Mouse (Mus musculus): ENCODE data around the gene Vmn1r221. TPM values are rescaled to one million over a fixed set of nuclear protein-coding genes. Genes with fewer than 3 reads are reported as not detected.

Gene Vmn1r221
- not detected for total RNA-seq (2023)

GRCm38 (mm10) chr13:23213827-23214226 is at the start of gene Vmn1r221:
TSS of gene Vmn1r221 (plus strand) at chr13:23214127.

GRCm38 (mm10) chr13:23187875-23188274 is 26.1 kb upstream of the Vmn1r221 start, which contains the start of gene Vmn1r220:
TSS of gene Vmn1r220 (minus strand) at chr13:23187975.

GRCm38 (mm10) chr13:23235847-23236246 is 21.9 kb downstream of the Vmn1r221 start, which contains the start of gene Vmn1r222:
TSS of gene Vmn1r222 (minus strand) at chr13:23235947.

GRCm38 (mm10) chr13:23246834-23247233 is 32.9 kb downstream of the Vmn1r221 start, which contains the start of gene Vmn1r223:
TSS of gene Vmn1r223 (plus strand) at chr13:23247134.

Other genes starting within 250 kb of the Vmn1r221 start
- gene Vmn1r213, start 206.5 kb upstream of the Vmn1r221 start, total RNA-seq (2023): not detected
- not detected for gene Vmn1r214, start 183.7 kb upstream of the Vmn1r221 start, total RNA-seq (2023)
- gene Vmn1r215, start 146.1 kb upstream of the Vmn1r221 start, total RNA-seq (2023): not detected
- gene Vmn1r217, start 95.9 kb upstream of the Vmn1r221 start, total RNA-seq (2023): not detected
- gene Vmn1r218, start 81.0 kb upstream of the Vmn1r221 start, total RNA-seq (2023): not detected
- gene Vmn1r219, start 54.8 kb upstream of the Vmn1r221 start, total RNA-seq (2023): not detected
- not detected for gene Vmn1r220, start 26.2 kb upstream of the Vmn1r221 start, total RNA-seq (2023)
- not detected for gene Vmn1r222, start 21.8 kb downstream of the Vmn1r221 start, total RNA-seq (2023)
- not detected for gene Vmn1r223, start 33.0 kb downstream of the Vmn1r221 start, total RNA-seq (2023)
- gene Zfp322a, start 155.1 kb downstream of the Vmn1r221 start, total RNA-seq (2023): 1 to 10 TPM; 9.4 to 9.9 TPM
- gene Abt1, start 209.7 kb downstream of the Vmn1r221 start, total RNA-seq (2023): 10 to 100 TPM in 1 of 2 experiments, 1 to 10 TPM in 1; 8.7 to 10.1 TPM